Mouse (Mus musculus): ENCODE data around the gene Mrpl1. TPM values are rescaled to one million over a fixed set of nuclear protein-coding genes. Genes with fewer than 3 reads are reported as not detected.
A peak's percentile ranks its signal among the peaks of the same experiment; 100 is the strongest.

The Mrpl1 gene
- polyA plus RNA-seq, 1 experiment from 2014 or later, result 19.6 TPM

DNA sequence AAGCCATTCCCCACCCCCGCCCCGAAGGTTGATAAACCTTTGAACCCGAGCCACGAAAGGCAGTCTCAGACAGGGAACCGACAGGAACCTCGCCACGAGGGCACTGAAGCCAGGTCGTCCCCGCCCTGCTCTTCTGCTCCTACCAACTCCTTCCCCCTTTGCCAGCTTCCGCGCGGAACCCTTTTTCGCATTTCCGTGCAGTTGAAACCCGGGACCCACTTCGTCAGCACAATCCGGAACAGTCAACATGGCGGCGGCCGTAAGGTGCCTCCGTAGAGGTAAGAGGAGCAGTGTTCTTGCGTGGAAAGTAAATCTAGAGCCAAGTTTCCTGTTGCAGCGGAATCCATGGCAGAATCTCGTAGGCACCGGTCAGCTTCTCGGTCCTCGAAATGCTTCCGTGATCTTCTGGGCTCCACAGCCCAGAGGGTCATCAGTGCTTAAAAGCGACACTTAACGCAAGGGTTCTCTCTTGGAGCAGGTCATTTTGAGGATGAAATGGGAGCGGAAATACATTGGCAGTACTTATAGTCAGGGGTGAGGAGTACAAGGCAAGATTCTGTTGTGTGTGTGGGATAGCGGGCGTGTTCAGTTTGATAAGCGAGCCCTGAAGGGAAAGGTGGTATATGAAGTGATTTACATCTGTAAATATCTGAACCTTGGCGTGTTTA is 757 bp downstream of the Mrpl1 start:
- under 1% methylated on average over 35 of the region's 35 CpGs for WGBS
- Histone ChIP-seq H3K27me3 (no peaks in the 10 kb centered on the region), H3K4me3 (peak overlapping the region; percentile 65), H3K4me2 (peak overlapping the region; percentile 65), H3K4me1 (peaks cover 29% of the 10 kb centered on the region), H3K36me3 (peaks cover 7% of the 10 kb centered on the region), H3K27ac (peak overlapping the region; percentile 87), H3K9ac (peak overlapping the region; percentile 61), H3K9me3 (no peaks in the 10 kb centered on the region)
- ATAC-seq (ENCODE audit: borderline replicate concordance, extremely low read depth, low FRiP score, low TSS enrichment), result peak; percentile 95

DNA sequence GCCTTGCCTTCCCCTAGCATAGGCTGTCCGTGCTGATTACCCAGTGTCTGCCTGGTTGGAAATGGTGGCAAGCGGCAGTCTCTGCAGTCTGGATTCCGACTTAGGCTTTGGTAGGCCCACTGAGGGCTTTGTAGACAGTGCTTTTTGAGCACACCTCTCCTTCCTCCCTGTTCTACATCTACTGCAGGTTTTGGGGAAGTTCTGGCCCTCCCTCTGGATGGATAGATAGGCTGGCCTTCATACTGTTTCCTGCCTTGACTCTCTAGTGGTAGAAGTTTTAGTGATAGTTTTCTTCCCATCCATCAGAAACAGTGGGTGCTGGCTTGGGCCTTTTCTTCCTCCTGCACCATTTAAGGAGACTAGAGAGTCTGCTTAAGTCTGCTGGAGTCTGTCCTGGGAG is 9.4 kb downstream of the Mrpl1 start:
- peaks cover 9% of the 10 kb centered on the region for H3K4me1 ChIP-seq
- no peak overlapping the region for H3K27ac ChIP-seq
- WGBS, result 87% methylated on average over 3 of the region's 3 CpGs
- no peak overlapping the region for H3K4me2 ChIP-seq
- no peak overlapping the region for H3K9ac ChIP-seq
- peaks cover 7% of the 10 kb centered on the region for H3K36me3 ChIP-seq
- H3K9me3 ChIP-seq, result no peaks in the 10 kb centered on the region
- ATAC-seq (ENCODE audit: borderline replicate concordance, extremely low read depth, low FRiP score, low TSS enrichment), result no peak
- no peaks in the 10 kb centered on the region for H3K27me3 ChIP-seq
- no peak overlapping the region for H3K4me3 ChIP-seq

DNA sequence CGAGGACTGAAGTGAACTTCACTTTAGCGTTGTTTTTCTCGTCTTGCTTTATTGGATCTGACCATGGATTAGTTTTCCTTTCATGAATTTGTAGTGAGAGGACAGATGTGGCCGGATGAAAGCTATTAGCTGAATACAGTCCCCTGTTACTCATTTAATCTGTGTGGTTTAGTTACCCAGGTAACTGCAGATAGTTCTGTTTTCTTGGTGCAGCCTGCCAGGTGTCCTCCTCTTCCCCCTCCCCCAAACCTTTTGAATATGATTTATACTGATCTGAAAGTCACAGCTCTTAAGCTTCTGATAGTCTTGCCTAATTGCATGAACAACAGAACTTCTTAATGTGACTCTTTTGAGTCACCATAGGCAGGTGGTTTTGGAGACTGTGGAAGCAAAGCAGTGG is 10.2 kb downstream of the Mrpl1 start:
- Histone ChIP-seq H3K36me3 (peaks cover 3% of the 10 kb centered on the region; the same call in 1 of the 2 replicates), H3K4me2 (no peak overlapping the region), H3K27me3 (no peaks in the 10 kb centered on the region), H3K4me1 (peaks cover 9% of the 10 kb centered on the region), H3K9me3 (no peaks in the 10 kb centered on the region), H3K4me3 (no peak overlapping the region), H3K27ac (no peak overlapping the region), H3K9ac (no peak overlapping the region)
- 82% methylated on average over 4 of the region's 4 CpGs for WGBS
- no peak for ATAC-seq (ENCODE audit: borderline replicate concordance, extremely low read depth, low FRiP score, low TSS enrichment)

GRCm38 (mm10) chr5:96221298-96221697 is 12.0 kb downstream of the Mrpl1 start:
- peaks cover 7% of the 10 kb centered on the region; the same call in 1 of the 2 replicates for H3K36me3 ChIP-seq
- no peak overlapping the region for H3K4me3 ChIP-seq
- H3K4me2 ChIP-seq, result no peak overlapping the region
- WGBS, result 82% methylated on average over 1 of the region's 1 CpGs
- ATAC-seq (ENCODE audit: borderline replicate concordance, extremely low read depth, low FRiP score, low TSS enrichment), result no peak
- no peaks in the 10 kb centered on the region for H3K9me3 ChIP-seq
- H3K27ac ChIP-seq, result no peak overlapping the region
- H3K27me3 ChIP-seq, result no peaks in the 10 kb centered on the region
- no peak overlapping the region for H3K9ac ChIP-seq
- peaks cover 9% of the 10 kb centered on the region for H3K4me1 ChIP-seq

DNA sequence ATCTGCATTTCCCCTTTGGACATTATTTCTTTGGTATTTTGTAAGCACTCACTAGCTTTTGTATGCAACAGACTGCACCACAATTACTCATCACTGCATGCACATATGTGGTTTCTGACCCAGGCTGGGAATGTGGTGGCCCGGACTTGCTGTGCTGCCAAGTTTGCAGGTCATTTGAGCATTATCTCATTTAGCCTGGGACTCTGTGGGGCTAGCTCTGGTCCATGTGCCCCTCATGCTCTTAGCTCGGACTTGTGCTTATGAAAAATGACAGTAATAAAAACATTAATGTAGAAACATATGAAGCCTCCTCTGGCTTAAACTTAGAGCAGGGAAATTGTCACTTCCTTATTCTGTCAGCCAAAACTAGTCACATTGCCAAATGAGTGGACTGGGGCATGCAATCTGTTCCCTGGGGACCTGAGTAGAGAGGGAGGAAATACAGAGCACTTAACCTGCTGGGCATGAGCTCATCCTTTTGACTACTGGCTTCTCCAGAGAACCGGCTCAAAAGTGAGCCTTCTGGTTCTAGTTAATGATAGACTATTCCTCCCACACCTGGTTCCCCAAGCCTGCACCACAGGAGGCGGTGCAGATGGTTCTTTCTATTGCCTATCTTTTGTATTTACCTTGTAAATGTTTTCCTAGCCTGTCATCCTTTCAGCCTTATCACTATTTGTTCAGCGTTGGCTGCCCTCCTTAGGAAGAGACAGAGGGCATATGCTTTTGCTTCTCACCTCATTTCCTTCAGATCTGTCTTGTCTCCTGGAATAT is 12.7 kb downstream of the Mrpl1 start:
- Histone ChIP-seq H3K4me3 (no peak overlapping the region), H3K27me3 (no peaks in the 10 kb centered on the region), H3K4me1 (peaks cover 9% of the 10 kb centered on the region), H3K4me2 (no peak overlapping the region), H3K9me3 (no peaks in the 10 kb centered on the region), H3K27ac (no peak overlapping the region), H3K36me3 (peaks cover 14% of the 10 kb centered on the region; the same call in 1 of the 2 replicates), H3K9ac (no peak overlapping the region)
- ATAC-seq (ENCODE audit: borderline replicate concordance, extremely low read depth, low FRiP score, low TSS enrichment), result no peak
- WGBS, result 28% methylated on average over 5 of the region's 5 CpGs

- no peak overlapping the region for H3K4me3 ChIP-seq
- no peak overlapping the region for H3K27ac ChIP-seq
- ATAC-seq (ENCODE audit: borderline replicate concordance, extremely low read depth, low FRiP score, low TSS enrichment), result no peak
- peaks cover 9% of the 10 kb centered on the region for H3K4me1 ChIP-seq
- no peaks in the 10 kb centered on the region for H3K27me3 ChIP-seq
- peaks cover 19% of the 10 kb centered on the region; the same call in 1 of the 2 replicates for H3K36me3 ChIP-seq
- 93% methylated on average over 3 of the region's 3 CpGs for WGBS
- H3K9me3 ChIP-seq, result no peaks in the 10 kb centered on the region
- H3K4me2 ChIP-seq, result no peak overlapping the region
- no peak overlapping the region for H3K9ac ChIP-seq
Observed at GRCm38 (mm10) chr5:96222964-96223363, 13.7 kb downstream of the Mrpl1 start.

DNA sequence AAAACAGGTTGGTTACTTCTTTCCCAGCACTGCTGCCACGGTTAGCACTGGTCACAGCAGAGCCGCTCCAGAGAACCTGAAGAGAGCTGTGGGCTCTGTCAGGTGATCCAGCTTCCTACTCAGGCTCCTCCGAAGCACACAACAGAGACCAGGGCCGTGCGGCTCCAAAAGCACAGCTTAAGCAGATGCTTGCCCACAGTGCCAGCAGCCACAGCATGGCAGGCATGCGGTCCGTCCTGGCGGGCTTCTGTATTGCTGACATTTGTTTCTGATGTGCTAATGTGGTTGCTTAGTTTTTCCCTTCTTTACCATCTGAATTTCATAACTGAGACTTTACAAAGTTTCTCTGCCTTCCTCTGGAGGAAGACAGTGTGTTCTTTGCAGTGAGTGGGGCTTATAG is 17.2 kb downstream of the Mrpl1 start:
- WGBS, result 91% methylated on average over 8 of the region's 8 CpGs
- Histone ChIP-seq H3K36me3 (peaks cover 32% of the 10 kb centered on the region), H3K4me2 (no peak overlapping the region), H3K4me3 (no peak overlapping the region), H3K27me3 (no peaks in the 10 kb centered on the region), H3K9ac (no peak overlapping the region), H3K27ac (no peak overlapping the region), H3K4me1 (peaks cover 6% of the 10 kb centered on the region), H3K9me3 (no peaks in the 10 kb centered on the region)
- no peak for ATAC-seq (ENCODE audit: borderline replicate concordance, extremely low read depth, low FRiP score, low TSS enrichment)

DNA sequence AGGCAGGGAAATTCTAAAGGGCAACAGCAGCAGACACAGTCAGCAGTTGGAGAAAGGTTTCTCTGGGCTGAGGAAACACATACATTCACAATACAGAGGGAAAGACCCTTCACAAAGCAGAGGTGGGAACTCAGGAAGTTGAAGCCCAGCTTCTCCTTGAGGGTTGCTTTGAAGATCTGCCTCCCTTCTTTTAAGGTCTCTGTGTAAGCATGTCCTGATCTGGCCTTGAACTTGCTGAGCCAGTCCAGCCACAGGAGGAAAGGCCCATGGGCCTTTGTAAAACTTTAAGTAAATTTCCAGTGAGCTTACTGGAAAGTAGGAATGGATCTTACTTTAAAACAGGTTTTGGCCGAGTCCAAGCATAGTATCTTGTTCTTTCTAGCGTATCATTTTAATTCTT is 19.7 kb downstream of the Mrpl1 start:
- Histone ChIP-seq H3K9ac (no peak overlapping the region), H3K36me3 (peaks cover 32% of the 10 kb centered on the region), H3K4me2 (no peak overlapping the region), H3K4me3 (no peak overlapping the region), H3K27ac (no peak overlapping the region), H3K9me3 (no peaks in the 10 kb centered on the region), H3K4me1 (no peaks in the 10 kb centered on the region), H3K27me3 (no peaks in the 10 kb centered on the region)
- WGBS, result 90% methylated on average over 2 of the region's 2 CpGs
- no peak for ATAC-seq (ENCODE audit: borderline replicate concordance, extremely low read depth, low FRiP score, low TSS enrichment)

- H3K9ac ChIP-seq, result no peak overlapping the region
- H3K4me2 ChIP-seq, result no peak overlapping the region
- H3K27me3 ChIP-seq, result no peaks in the 10 kb centered on the region
- H3K36me3 ChIP-seq, result peaks cover 20% of the 10 kb centered on the region; the same call in 1 of the 2 replicates
- no peaks in the 10 kb centered on the region for H3K4me1 ChIP-seq
- no peaks in the 10 kb centered on the region for H3K9me3 ChIP-seq
- no peak overlapping the region for H3K27ac ChIP-seq
- no peak for ATAC-seq (ENCODE audit: borderline replicate concordance, extremely low read depth, low FRiP score, low TSS enrichment)
- 87% methylated on average over 5 of the region's 5 CpGs for WGBS
- H3K4me3 ChIP-seq, result no peak overlapping the region
Observed at GRCm38 (mm10) chr5:96238797-96239196, 29.5 kb downstream of the Mrpl1 start.

DNA sequence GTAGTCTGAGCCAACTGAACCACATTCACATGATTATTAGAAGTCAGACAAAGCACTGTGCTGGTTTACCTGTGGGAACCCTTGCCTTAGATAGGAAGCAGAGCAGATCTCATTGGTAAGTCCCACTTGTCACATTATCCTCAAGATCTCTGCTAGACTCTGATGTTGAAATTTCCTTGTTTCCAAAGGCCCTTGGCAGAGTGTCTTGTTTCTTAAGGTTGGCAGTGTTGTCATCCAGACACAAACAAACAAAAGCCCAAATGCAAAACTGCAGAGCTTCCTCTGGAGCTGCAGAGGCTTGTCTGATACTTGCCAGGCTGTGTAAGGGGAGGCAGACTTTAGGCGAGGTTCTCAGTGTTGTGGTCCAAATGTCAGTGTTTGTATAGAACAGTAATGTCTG is 31.6 kb downstream of the Mrpl1 start:
- peaks cover 20% of the 10 kb centered on the region; the same call in 1 of the 2 replicates for H3K36me3 ChIP-seq

DNA sequence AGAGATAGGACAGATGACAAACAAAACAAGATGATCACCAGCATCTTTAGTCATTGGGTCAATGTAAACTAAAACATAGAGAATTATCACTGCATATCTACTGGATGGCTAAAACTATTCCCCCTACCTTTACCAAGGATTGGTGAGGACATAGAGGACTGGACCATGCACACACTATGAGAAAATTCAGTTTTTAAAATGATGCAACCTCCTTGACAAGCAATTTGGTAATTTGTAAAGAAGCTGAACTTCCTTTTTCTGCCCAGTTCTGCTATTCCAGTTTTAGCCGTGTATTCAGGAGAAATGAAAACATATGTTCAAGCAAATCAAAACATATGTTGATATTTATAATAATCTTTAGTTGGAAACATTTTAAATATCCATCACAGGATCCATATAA is 35.2 kb downstream of the Mrpl1 start:
- Histone ChIP-seq H3K36me3 (peaks cover 10% of the 10 kb centered on the region; the same call in 1 of the 2 replicates), H3K4me3 (no peak overlapping the region), H3K4me2 (no peak overlapping the region), H3K4me1 (no peaks in the 10 kb centered on the region), H3K27me3 (no peaks in the 10 kb centered on the region), H3K9me3 (no peaks in the 10 kb centered on the region), H3K9ac (no peak overlapping the region), H3K27ac (no peak overlapping the region)
- WGBS, result 53% methylated on average over 1 of the region's 1 CpGs
- ATAC-seq (ENCODE audit: borderline replicate concordance, extremely low read depth, low FRiP score, low TSS enrichment), result no peak

More for the DNA sequence above, 31.6 kb downstream of the Mrpl1 start:
- Histone ChIP-seq H3K4me3 (no peak overlapping the region), H3K27ac (no peak overlapping the region), H3K4me1 (no peaks in the 10 kb centered on the region), H3K27me3 (no peaks in the 10 kb centered on the region), H3K9me3 (no peaks in the 10 kb centered on the region), H3K4me2 (no peak overlapping the region), H3K9ac (no peak overlapping the region)
- no peak for ATAC-seq (ENCODE audit: borderline replicate concordance, extremely low read depth, low FRiP score, low TSS enrichment)
- WGBS, result 69% methylated on average over 1 of the region's 1 CpGs

DNA sequence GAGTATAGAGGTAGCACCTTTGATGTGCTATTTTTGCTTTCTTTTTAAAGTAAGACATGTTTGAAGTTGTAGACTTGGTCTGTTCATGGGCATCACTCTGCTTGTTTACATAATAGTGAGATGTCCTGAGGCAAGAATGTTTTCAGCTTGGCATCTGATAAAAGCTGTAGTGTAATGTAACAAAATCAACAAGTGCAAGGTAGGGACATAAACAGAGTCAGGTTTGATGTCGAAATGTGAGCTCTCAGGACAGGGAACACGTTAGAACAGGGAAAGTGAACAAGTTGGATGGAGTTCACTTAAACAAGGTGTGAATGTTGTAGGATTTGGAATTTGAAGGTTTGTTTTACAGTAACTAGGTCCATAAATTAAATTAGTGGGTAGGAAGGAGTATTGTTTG is 44.7 kb downstream of the Mrpl1 start:
- no peaks in the 10 kb centered on the region for H3K36me3 ChIP-seq
- H3K27me3 ChIP-seq, result no peaks in the 10 kb centered on the region
- no peaks in the 10 kb centered on the region for H3K4me1 ChIP-seq
- 44% methylated on average over 2 of the region's 2 CpGs for WGBS
- H3K27ac ChIP-seq, result no peak overlapping the region
- H3K9me3 ChIP-seq, result no peaks in the 10 kb centered on the region
- H3K4me3 ChIP-seq, result no peak overlapping the region
- ATAC-seq (ENCODE audit: borderline replicate concordance, extremely low read depth, low FRiP score, low TSS enrichment), result no peak
- no peak overlapping the region for H3K4me2 ChIP-seq
- H3K9ac ChIP-seq, result no peak overlapping the region

All from lung, embryonic 15.5 days (tissue).